Mouse (Mus musculus) cerebellum, adult 8-10 months (tissue): ENCODE data around the gene Tmem119.
"Not testable (repeated sequence)": the region's sequence is repeated elsewhere in the genome, so short reads cannot be mapped to it uniquely, and the experiment has no call there.

Experiments used
- DNase-seq: peaks from one replicate; pipeline ENCODE4 v3.0.0; 2022

Gene Tmem119

GRCm38 (mm10) chr5:113784104-113784503, 16.2 kb downstream of the Tmem119 start:
- DNase-seq = not testable (repeated sequence)

GRCm38 (mm10) chr5:113783581-113784001, 16.7 kb downstream of the Tmem119 start:
- DNase-seq = no peak

- no peak for DNase-seq
Measured at GRCm38 (mm10) chr5:113782624-113783023, 17.7 kb downstream of the Tmem119 start.

GRCm38 (mm10) chr5:113781875-113782274, 18.4 kb downstream of the Tmem119 start:
- no peak for DNase-seq

GRCm38 (mm10) chr5:113781254-113781653, 19.1 kb downstream of the Tmem119 start:
- DNase-seq = no peak

GRCm38 (mm10) chr5:113780763-113781162, 19.6 kb downstream of the Tmem119 start:
- DNase-seq = no peak

- DNase-seq = no peak
Measured at GRCm38 (mm10) chr5:113780082-113780752, 20.1 kb downstream of the Tmem119 start.

GRCm38 (mm10) chr5:113779569-113779968, 20.7 kb downstream of the Tmem119 start:
- DNase-seq = no peak

- not testable (repeated sequence) for DNase-seq
Measured at GRCm38 (mm10) chr5:113777728-113778127, 22.6 kb downstream of the Tmem119 start.

GRCm38 (mm10) chr5:113776896-113777226, 23.5 kb downstream of the Tmem119 start:
- no peak for DNase-seq

GRCm38 (mm10) chr5:113776128-113776895, 24.0 kb downstream of the Tmem119 start:
- no peak for DNase-seq

- no peak for DNase-seq
Measured at GRCm38 (mm10) chr5:113775585-113775984, 24.7 kb downstream of the Tmem119 start.

- DNase-seq = peak; percentile 77
Measured at GRCm38 (mm10) chr5:113773664-113774063, 26.7 kb downstream of the Tmem119 start.

GRCm38 (mm10) chr5:113772905-113773519, 27.3 kb downstream of the Tmem119 start:
- DNase-seq = no peak

- peak; percentile 92 for DNase-seq
Measured at GRCm38 (mm10) chr5:113772450-113772895, 27.8 kb downstream of the Tmem119 start, which contains the start of the genes Sart3 and Iscu. Gene Sart3, minus strand, starts transcription at chr5:113772510. Gene Iscu, plus strand, starts transcription at chr5:113772748.

- peak; percentile 89 for DNase-seq
Measured at GRCm38 (mm10) chr5:113771213-113772162, 28.8 kb downstream of the Tmem119 start.

- no peak for DNase-seq
Measured at GRCm38 (mm10) chr5:113768806-113769205, 31.5 kb downstream of the Tmem119 start.

- DNase-seq = no peak
Measured at GRCm38 (mm10) chr5:113765641-113766526, 34.4 kb downstream of the Tmem119 start.

- DNase-seq = no peak
Measured at GRCm38 (mm10) chr5:113764426-113764825, 35.9 kb downstream of the Tmem119 start.

- DNase-seq = no peak
Measured at GRCm38 (mm10) chr5:113761585-113761984, 38.7 kb downstream of the Tmem119 start.

GRCm38 (mm10) chr5:113755347-113756030, 44.8 kb downstream of the Tmem119 start:
- DNase-seq = no peak
